Mouse (Mus musculus): ENCODE results near the gene Rnf214. TPM values are rescaled to one million over a fixed set of nuclear protein-coding genes. Genes with fewer than 3 reads are reported as not detected.
A peak's percentile ranks its signal among the peaks of the same experiment; 100 is the strongest.

The Rnf214 gene
- polyA plus RNA-seq, 1 experiment from 2014 or later: 15.9 TPM

- TF ChIP-seq CTCF (IDR thresholded peaks at IDR 0.05; ENCODE audit: low read depth) (no peak), EP300 (IDR thresholded peaks at IDR 0.05; ENCODE audit: low read depth) (no peak)
- H3K9me3 ChIP-seq (ENCODE audit: low read length): no peaks in the 10 kb centered on the region
- no peak overlapping the region for H3K4me2 ChIP-seq (ENCODE audit: low read depth, low read length)
- H3K27me3 ChIP-seq (ENCODE audit: insufficient read depth, low read length): no peaks in the 10 kb centered on the region
- H3K27ac ChIP-seq (ENCODE audit: low read depth): peak overlapping the region; percentile 26; the same call in 1 of the 2 replicates
- H3K4me1 ChIP-seq (ENCODE audit: insufficient read depth): peaks cover 2% of the 10 kb centered on the region; the same call in 1 of the 2 replicates
- no peak overlapping the region for H3K4me3 ChIP-seq (ENCODE audit: low read depth, low read length)
- no peak overlapping the region for H3K9ac ChIP-seq (replicated peaks)
- ATAC-seq (no peak), DNase-seq (no peak)
- WGBS (ENCODE audit: insufficient replicate concordance): 77% methylated on average over 8 of the region's 8 CpGs
- peaks cover 32% of the 10 kb centered on the region for H3K36me3 ChIP-seq (replicated peaks; ENCODE audit: insufficient read depth, low read length)
These were observed 31.4 kb upstream of the Rnf214 start for GRCm38 (mm10) chr9:45938088-45938487.

- Histone ChIP-seq H3K9ac (replicated peaks) (no peak overlapping the region), H3K27me3 (ENCODE audit: insufficient read depth, low read length) (no peaks in the 10 kb centered on the region), H3K36me3 (replicated peaks; ENCODE audit: insufficient read depth, low read length) (peaks cover 20% of the 10 kb centered on the region), H3K27ac (ENCODE audit: low read depth) (no peak overlapping the region), H3K4me2 (ENCODE audit: low read depth, low read length) (no peak overlapping the region), H3K4me3 (ENCODE audit: low read depth, low read length) (no peak overlapping the region), H3K9me3 (ENCODE audit: low read length) (no peaks in the 10 kb centered on the region), H3K4me1 (ENCODE audit: insufficient read depth) (peaks cover 7% of the 10 kb centered on the region; the same call in 1 of the 2 replicates)
- 17% methylated on average over 3 of the region's 3 CpGs for WGBS (ENCODE audit: insufficient replicate concordance)
- ATAC-seq (peak; percentile 70), DNase-seq (peak; percentile 71)
- TF ChIP-seq CTCF (IDR thresholded peaks at IDR 0.05; ENCODE audit: low read depth) (peak; percentile 88), EP300 (IDR thresholded peaks at IDR 0.05; ENCODE audit: low read depth) (no peak)
These were observed 30.2 kb upstream of the Rnf214 start for GRCm38 (mm10) chr9:45936883-45937282.

- Histone ChIP-seq H3K9me3 (ENCODE audit: low read length) (no peaks in the 10 kb centered on the region), H3K9ac (replicated peaks) (0 out of 2 replicates have a peak within 1 kb of the TSS, but pooled peaks have one; percentile 11), H3K27ac (ENCODE audit: low read depth) (no peak within 1 kb of the TSS), H3K27me3 (ENCODE audit: insufficient read depth, low read length) (no peaks in the 10 kb centered on the region), H3K36me3 (replicated peaks; ENCODE audit: insufficient read depth, low read length) (peaks cover 17% of the 10 kb centered on the region), H3K4me1 (ENCODE audit: insufficient read depth) (peaks cover 11% of the 10 kb centered on the region), H3K4me2 (ENCODE audit: low read depth, low read length) (peak within 1 kb of the TSS; percentile 23; the same call in 1 of the 2 replicates), H3K4me3 (ENCODE audit: low read depth, low read length) (no peak within 1 kb of the TSS)
- WGBS (ENCODE audit: insufficient replicate concordance): 27% methylated on average over 21 of the region's 21 CpGs
- no peak for DNase-seq
- no peak for ATAC-seq
- TF ChIP-seq CTCF (IDR thresholded peaks at IDR 0.05; ENCODE audit: low read depth) (no peak), EP300 (IDR thresholded peaks at IDR 0.05; ENCODE audit: low read depth) (no peak)
These were observed 29.0 kb upstream of the Rnf214 start, which contains the start of gene Tagln for GRCm38 (mm10) chr9:45935628-45936210. Gene Tagln, minus strand, starts transcription at chr9:45936058.

- ATAC-seq: peak; percentile 53
- H3K4me2 ChIP-seq (ENCODE audit: low read depth, low read length): peak overlapping the region; percentile 56
- TF ChIP-seq EP300 (IDR thresholded peaks at IDR 0.05; ENCODE audit: low read depth) (no peak), CTCF (IDR thresholded peaks at IDR 0.05; ENCODE audit: low read depth) (no peak)
- DNase-seq: peak; percentile 51
- H3K27me3 ChIP-seq (ENCODE audit: insufficient read depth, low read length): no peaks in the 10 kb centered on the region
- H3K4me1 ChIP-seq (ENCODE audit: insufficient read depth): peaks cover 11% of the 10 kb centered on the region
- H3K9ac ChIP-seq (replicated peaks): peak overlapping the region; percentile 52
- H3K4me3 ChIP-seq (ENCODE audit: low read depth, low read length): no peak overlapping the region; the same call in 1 of the 2 replicates
- H3K36me3 ChIP-seq (replicated peaks; ENCODE audit: insufficient read depth, low read length): peaks cover 32% of the 10 kb centered on the region
- WGBS (ENCODE audit: insufficient replicate concordance): 53% methylated on average over 11 of the region's 11 CpGs
- H3K9me3 ChIP-seq (ENCODE audit: low read length): no peaks in the 10 kb centered on the region
- H3K27ac ChIP-seq (ENCODE audit: low read depth): peak overlapping the region; percentile 86
These were observed 26.1 kb upstream of the Rnf214 start for GRCm38 (mm10) chr9:45932571-45933415.

GRCm38 (mm10) chr9:45931958-45932357 lies 25.2 kb upstream of the Rnf214 start:
- no peak overlapping the region for H3K9ac ChIP-seq (replicated peaks)
- no peak overlapping the region for H3K4me2 ChIP-seq (ENCODE audit: low read depth, low read length)
- peaks cover 11% of the 10 kb centered on the region; the same call in 1 of the 2 replicates for H3K4me1 ChIP-seq (ENCODE audit: insufficient read depth)
- H3K9me3 ChIP-seq (ENCODE audit: low read length): no peaks in the 10 kb centered on the region
- H3K27me3 ChIP-seq (ENCODE audit: insufficient read depth, low read length): no peaks in the 10 kb centered on the region
- TF ChIP-seq CTCF (IDR thresholded peaks at IDR 0.05; ENCODE audit: low read depth) (no peak), EP300 (IDR thresholded peaks at IDR 0.05; ENCODE audit: low read depth) (no peak)
- ATAC-seq: peak; percentile 17; the same call in 1 of the 2 replicates
- peak; percentile 41 for DNase-seq
- H3K27ac ChIP-seq (ENCODE audit: low read depth): peak overlapping the region; percentile 86
- 20% methylated on average over 1 of the region's 1 CpGs for WGBS (ENCODE audit: insufficient replicate concordance)
- H3K4me3 ChIP-seq (ENCODE audit: low read depth, low read length): no peak overlapping the region
- H3K36me3 ChIP-seq (replicated peaks; ENCODE audit: insufficient read depth, low read length): peaks cover 39% of the 10 kb centered on the region

GRCm38 (mm10) chr9:45929285-45929684 lies 22.6 kb upstream of the Rnf214 start:
- Histone ChIP-seq H3K4me2 (ENCODE audit: low read depth, low read length) (no peak overlapping the region), H3K4me3 (ENCODE audit: low read depth, low read length) (no peak overlapping the region), H3K9me3 (ENCODE audit: low read length) (no peaks in the 10 kb centered on the region), H3K4me1 (ENCODE audit: insufficient read depth) (peaks cover 11% of the 10 kb centered on the region; the same call in 1 of the 2 replicates), H3K27ac (ENCODE audit: low read depth) (no peak overlapping the region), H3K36me3 (replicated peaks; ENCODE audit: insufficient read depth, low read length) (peaks cover 58% of the 10 kb centered on the region), H3K9ac (replicated peaks) (no peak overlapping the region), H3K27me3 (ENCODE audit: insufficient read depth, low read length) (no peaks in the 10 kb centered on the region)
- DNase-seq (no peak), ATAC-seq (no peak)
- TF ChIP-seq CTCF (IDR thresholded peaks at IDR 0.05; ENCODE audit: low read depth) (no peak), EP300 (IDR thresholded peaks at IDR 0.05; ENCODE audit: low read depth) (no peak)
- 83% methylated on average over 5 of the region's 5 CpGs for WGBS (ENCODE audit: insufficient replicate concordance)

All from liver, postnatal 0 days (tissue).